Mouse (Mus musculus) hindbrain, embryonic 11.5 days (tissue): ENCODE results near the gene Parvg. TPM values are rescaled to one million over a fixed set of nuclear protein-coding genes. Genes with fewer than 3 reads are reported as not detected.
A peak's percentile ranks its signal among the peaks of the same experiment; 100 is the strongest.

Experiments used
- ATAC-seq: fragments of 200-750 bp; cut with Nextera tagmentation; 2 replicates; pipeline ENCODE4 v1.8.0; 2017; ENCODE audit warnings: mild to moderate bottlenecking, moderate TSS enrichment, moderate library complexity; ENCODE audit not compliant: low FRiP score
- DNase-seq: peaks from one replicate; pipeline ENCODE4 v3.0.0-alpha.2; 2015; ENCODE audit warnings: low spot score
- H3K27ac ChIP-seq: fragments of 300-500 bp; sonication (generic); 2 replicates; pipeline ENCODE4 v1.5.1; 2014; ENCODE audit warnings: mild to moderate bottlenecking, low read depth, low read length
- H3K27me3 ChIP-seq: fragments of 300-500 bp; sonication (generic); 2 replicates; pipeline ENCODE4 v1.6.1; 2014; ENCODE audit warnings: mild to moderate bottlenecking, low read length, moderate library complexity, mixed read lengths; ENCODE audit not compliant: control insufficient read depth, insufficient read depth
- H3K36me3 ChIP-seq: fragments of 300-500 bp; sonication (generic); 2 replicates; pipeline ENCODE4 v1.6.1; 2014; ENCODE audit warnings: mild to moderate bottlenecking, low read length, moderate library complexity, mixed read lengths; ENCODE audit not compliant: control insufficient read depth, insufficient read depth
- H3K4me1 ChIP-seq: fragments of 300-500 bp; sonication (generic); replicated peaks from 2 replicates; pipeline ENCODE4 v1.6.1; 2014; ENCODE audit warnings: low read length, mixed read lengths; ENCODE audit not compliant: control insufficient read depth, insufficient read depth
- H3K4me2 ChIP-seq: fragments of 300-500 bp; sonication (generic); replicated peaks from 2 replicates; pipeline ENCODE4 v1.6.1; 2014; ENCODE audit warnings: mild to moderate bottlenecking, low read depth, low read length
- H3K4me3 ChIP-seq: fragments of 300-500 bp; sonication (generic); 2 replicates; pipeline ENCODE4 v1.5.1; 2014; ENCODE audit warnings: low read depth, low read length
- H3K9ac ChIP-seq: fragments of 300-500 bp; sonication (generic); 2 replicates; pipeline ENCODE4 v1.6.1; 2014; ENCODE audit warnings: low read depth, low read length
- H3K9me3 ChIP-seq: fragments of 300-500 bp; sonication (generic); 2 replicates; pipeline ENCODE4 v1.6.1; 2016; ENCODE audit warnings: low read length; ENCODE audit not compliant: control insufficient read depth
- WGBS: fragments of 180-500 bp; shearing (Covaris S2); extraction: QIAGEN DNeasy Blood & Tissue Kit; methylation state at CpG from one replicate; pipeline ENCODE4 v1.1.7; 2014; 5-methylcytosine and 5-hydroxymethylcytosine counted together
- polyA plus RNA-seq: library from polyadenylated mRNA; unstranded; fragments of >200 nt; fragmentation: Nextera tagmentation; extraction: Ambion mirVana; gene quantifications from 2 replicates; pipeline ENCODE4 v1.2.1, GENCODE M21; 2014

Parvg gene
- polyA plus RNA-seq, 1 experiment from 2014 or later: 0.62 TPM

DNA sequence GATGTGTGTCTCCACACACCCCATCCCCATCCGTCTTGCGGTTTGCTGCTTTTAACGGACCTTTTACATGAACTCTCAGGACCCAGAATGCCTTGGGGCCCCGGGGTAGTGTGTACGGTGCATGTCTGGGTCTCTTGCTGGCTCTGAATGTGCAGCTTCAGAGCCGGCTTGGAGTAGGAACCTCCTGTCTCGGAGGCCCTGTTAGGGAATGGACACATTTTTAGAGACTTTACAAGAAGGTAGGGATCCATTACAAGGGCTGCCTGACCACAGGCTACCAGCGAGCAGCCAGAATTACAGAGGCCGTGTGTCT is 10.3 kb upstream of the Parvg start:
- Histone ChIP-seq H3K36me3 (no peaks in the 10 kb centered on the region), H3K4me1 (peaks cover 18% of the 10 kb centered on the region), H3K9me3 (no peaks in the 10 kb centered on the region), H3K27ac (no peak overlapping the region), H3K4me2 (no peak overlapping the region), H3K9ac (no peak overlapping the region), H3K27me3 (no peaks in the 10 kb centered on the region), H3K4me3 (no peak overlapping the region)
- DNase-seq (peak; percentile 30), ATAC-seq (0 out of 2 replicates have a peak, but pooled peaks have one; percentile 15)
- 27% methylated on average over 9 of the region's 9 CpGs for WGBS

DNA sequence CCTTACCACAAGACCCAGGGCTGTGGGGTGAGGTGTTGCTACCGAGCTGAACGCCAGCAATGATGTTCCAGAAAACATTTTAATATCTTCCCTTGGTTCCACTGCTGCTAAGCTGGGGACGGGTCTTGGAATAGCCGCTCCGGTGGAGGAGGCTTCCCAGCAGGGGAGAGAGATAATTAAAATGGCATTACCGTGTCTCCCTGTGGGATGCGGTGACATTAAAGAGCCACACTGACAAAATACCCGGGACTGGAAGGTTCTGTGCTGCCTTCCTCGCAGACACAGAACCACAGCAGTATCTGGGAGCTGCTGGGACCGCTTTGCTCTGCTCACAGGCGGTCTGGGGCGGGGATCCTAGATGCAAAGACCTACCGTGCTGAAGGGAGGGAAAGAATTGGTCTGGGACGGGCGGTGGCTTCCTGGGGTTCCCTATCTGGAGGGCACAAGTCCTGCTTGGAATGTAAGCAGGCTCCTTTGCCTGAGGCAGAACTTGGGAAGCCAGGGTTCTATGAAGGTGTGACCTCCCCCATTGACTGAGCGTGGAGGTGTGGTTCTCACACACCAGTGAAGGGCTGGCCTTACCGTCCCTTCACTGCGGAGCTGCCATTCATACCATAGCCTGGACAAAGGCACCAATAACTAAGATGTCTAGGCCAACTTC is 9.3 kb upstream of the Parvg start:
- Histone ChIP-seq H3K4me1 (peaks cover 18% of the 10 kb centered on the region), H3K27me3 (no peaks in the 10 kb centered on the region), H3K4me3 (no peak overlapping the region), H3K27ac (peak overlapping the region; percentile 60; the same call in 1 of the 2 replicates), H3K9me3 (no peaks in the 10 kb centered on the region), H3K9ac (no peak overlapping the region), H3K36me3 (no peaks in the 10 kb centered on the region), H3K4me2 (no peak overlapping the region)
- 15% methylated on average over 18 of the region's 18 CpGs for WGBS
- ATAC-seq (no peak), DNase-seq (peak; percentile 28)

DNA sequence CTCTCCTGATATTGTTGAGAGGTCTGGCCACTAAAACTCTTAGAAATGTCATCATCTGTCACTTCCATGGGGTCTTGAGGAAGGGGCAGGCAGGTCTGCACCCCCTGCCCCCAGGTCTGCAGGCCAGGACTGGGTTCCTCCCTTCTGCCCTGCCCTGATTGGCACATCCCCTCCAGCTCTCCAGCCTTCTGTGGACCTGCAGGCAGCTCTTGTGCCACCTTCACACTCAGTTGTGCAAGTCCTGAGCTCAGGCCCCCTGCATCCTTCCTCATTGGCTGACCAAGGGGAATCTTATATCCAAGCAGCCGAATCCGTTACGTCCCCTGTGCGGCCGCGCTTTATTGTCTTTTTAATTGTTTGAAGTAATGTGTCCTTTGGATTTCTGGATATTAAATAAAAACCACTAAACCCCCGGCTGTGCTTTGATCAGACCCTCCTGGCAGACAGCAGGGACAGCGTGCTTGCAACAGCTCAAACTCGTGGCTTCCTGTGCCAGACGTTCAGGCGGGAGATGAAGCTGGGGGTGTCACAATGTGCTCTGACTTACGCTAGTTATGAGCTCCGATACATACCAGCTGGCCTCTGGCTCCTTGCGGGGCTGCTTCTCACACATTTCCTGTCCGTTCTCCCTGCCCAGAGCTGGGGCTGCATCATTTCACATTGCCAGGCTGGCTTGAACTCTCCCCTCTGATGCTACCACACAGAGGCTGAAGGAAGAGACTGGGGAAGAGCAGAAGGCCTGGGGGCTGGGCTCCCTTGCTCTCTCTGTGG is 8.4 kb upstream of the Parvg start:
- no peaks in the 10 kb centered on the region for H3K36me3 ChIP-seq
- DNase-seq (no peak), ATAC-seq (no peak)
- H3K9ac ChIP-seq: no peak overlapping the region
- H3K4me2 ChIP-seq: no peak overlapping the region
- no peaks in the 10 kb centered on the region for H3K27me3 ChIP-seq
- whole genome bisulfite sequencing: 58% methylated on average over 15 of the region's 15 CpGs
- H3K4me1 ChIP-seq: peaks cover 18% of the 10 kb centered on the region
- no peak overlapping the region for H3K27ac ChIP-seq
- H3K9me3 ChIP-seq: no peaks in the 10 kb centered on the region
- no peak overlapping the region for H3K4me3 ChIP-seq

DNA sequence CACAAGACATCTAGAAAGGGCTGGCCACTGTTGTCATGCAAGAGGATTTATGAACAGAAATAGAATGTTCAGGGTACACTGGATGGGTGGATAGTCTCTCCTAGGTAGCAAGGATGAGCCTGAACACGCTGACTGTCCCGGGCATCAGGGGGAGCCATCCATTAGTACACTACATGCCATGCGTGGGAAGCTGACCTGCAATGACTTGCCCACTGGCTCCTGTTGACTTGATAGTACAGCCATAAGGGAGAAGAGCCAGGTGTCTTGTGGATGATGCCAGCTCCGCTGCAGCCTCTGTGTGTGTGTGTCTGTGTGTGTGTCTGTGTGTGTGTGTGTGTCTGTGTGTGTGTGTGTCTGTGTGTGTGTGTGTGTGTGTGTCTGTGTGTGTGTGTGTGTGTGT is 4.4 kb upstream of the Parvg start:
- Histone ChIP-seq H3K9ac (no peak overlapping the region), H3K4me1 (peaks cover 2% of the 10 kb centered on the region), H3K9me3 (no peaks in the 10 kb centered on the region), H3K27me3 (no peaks in the 10 kb centered on the region), H3K4me2 (no peak overlapping the region), H3K27ac (no peak overlapping the region), H3K4me3 (no peak overlapping the region), H3K36me3 (no peaks in the 10 kb centered on the region)
- 97% methylated on average over 4 of the region's 4 CpGs for WGBS
- ATAC-seq (no peak), DNase-seq (no peak)

DNA sequence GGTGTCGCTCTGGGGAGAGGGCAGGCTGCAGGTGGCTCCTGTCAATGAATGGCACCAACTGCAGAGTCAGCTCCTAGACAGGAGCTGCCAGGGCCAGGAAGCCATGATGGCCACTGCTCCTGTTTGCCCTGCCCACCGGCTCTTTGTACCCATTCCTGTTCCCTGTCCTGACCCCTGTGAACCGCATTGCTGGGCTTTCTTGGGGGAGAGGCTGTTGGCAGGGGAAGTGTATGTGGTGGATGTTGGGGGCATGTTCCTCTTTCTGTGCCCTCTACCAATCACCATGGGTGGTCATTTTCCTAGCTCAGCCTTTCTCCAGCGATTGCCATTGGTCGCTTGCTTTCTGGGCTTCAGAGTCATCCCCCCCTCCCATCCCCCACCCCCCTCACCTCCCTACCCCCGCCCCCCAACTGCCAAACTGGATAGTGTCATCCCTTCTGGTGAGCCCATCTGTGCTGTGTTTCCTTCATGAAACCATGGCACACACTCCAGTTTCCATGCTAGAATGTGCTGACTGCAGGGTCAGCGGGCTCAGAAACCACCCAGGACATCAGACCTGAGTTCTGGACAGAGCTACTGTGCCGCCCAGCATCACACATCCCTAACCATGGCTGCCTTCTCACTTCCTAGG is 2.2 kb upstream of the Parvg start:
- 85% methylated on average over 8 of the region's 8 CpGs for WGBS
- H3K4me3 ChIP-seq: no peak overlapping the region
- no peaks in the 10 kb centered on the region for H3K36me3 ChIP-seq
- ATAC-seq (no peak), DNase-seq (no peak)
- H3K9ac ChIP-seq: no peak overlapping the region
- no peaks in the 10 kb centered on the region for H3K9me3 ChIP-seq
- H3K4me1 ChIP-seq: peaks cover 4% of the 10 kb centered on the region; the same call in 1 of the 2 replicates
- H3K27ac ChIP-seq: no peak overlapping the region
- H3K27me3 ChIP-seq: no peaks in the 10 kb centered on the region
- no peak overlapping the region for H3K4me2 ChIP-seq

DNA sequence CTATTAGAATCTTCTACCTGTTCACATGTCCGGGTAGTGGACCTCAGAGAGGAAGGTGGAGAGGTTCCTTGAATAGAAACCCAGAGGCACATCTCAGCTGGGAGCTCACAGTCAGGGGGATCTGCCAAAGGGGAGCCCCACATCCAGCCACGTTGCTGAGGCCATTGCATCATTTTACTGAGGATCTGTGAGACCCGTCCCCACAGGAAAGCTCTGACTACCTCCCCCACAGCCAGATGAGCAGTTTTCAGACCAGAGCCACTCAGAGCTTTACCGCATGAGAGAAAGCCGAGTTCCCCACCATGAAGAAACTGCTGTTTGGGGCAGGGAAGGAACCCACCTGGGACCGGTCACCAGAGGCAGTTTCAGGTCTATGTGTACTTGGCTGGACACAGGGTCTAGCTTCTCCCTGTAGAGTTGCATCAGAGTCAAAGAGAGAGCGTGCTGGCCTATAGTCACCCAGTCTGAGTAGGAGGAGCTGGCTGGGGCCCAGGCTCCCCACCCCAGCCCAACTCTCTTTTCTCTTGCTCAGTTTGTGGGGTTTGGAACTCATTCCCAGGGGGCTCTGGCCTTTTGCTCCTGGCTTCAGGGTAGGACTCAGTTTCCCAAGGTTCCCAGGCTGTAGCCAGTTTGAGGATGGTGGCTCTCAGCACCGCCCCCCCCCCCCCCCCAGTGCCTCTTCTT is 1.2 kb downstream of the Parvg start:
- no peak overlapping the region for H3K9ac ChIP-seq
- DNase-seq (no peak), ATAC-seq (no peak)
- no peak overlapping the region for H3K4me2 ChIP-seq
- no peak overlapping the region for H3K27ac ChIP-seq
- H3K36me3 ChIP-seq: no peaks in the 10 kb centered on the region
- no peak overlapping the region for H3K4me3 ChIP-seq
- no peaks in the 10 kb centered on the region for H3K27me3 ChIP-seq
- H3K4me1 ChIP-seq: peaks cover 4% of the 10 kb centered on the region; the same call in 1 of the 2 replicates
- no peaks in the 10 kb centered on the region for H3K9me3 ChIP-seq
- WGBS: 64% methylated on average over 8 of the region's 8 CpGs

DNA sequence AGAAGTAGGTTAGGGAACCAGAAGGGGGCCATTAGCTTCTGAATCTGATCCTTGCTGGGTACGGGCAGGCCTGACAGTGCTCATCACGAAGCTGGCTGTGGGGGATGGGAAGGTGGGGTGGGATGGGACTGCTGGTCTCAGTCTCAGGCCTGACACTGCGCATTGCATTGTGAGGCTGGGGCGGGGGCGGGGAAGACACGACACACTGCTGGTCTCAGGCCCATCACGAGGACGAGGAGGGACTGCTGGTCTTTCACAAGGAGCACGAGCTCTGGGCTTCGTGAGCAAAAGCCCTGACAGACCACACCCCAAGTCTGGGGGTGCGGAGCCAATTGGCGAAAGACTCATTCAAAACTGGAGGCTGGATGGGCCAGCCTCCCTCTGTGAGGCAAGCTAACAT is 1.9 kb downstream of the Parvg start:
- Histone ChIP-seq H3K4me3 (no peak overlapping the region), H3K27ac (no peak overlapping the region), H3K27me3 (no peaks in the 10 kb centered on the region), H3K4me2 (no peak overlapping the region), H3K4me1 (peaks cover 4% of the 10 kb centered on the region; the same call in 1 of the 2 replicates), H3K9ac (no peak overlapping the region), H3K9me3 (no peaks in the 10 kb centered on the region), H3K36me3 (no peaks in the 10 kb centered on the region)
- ATAC-seq: no peak
- DNase-seq: peak; percentile 25
- 32% methylated on average over 12 of the region's 12 CpGs for WGBS

DNA sequence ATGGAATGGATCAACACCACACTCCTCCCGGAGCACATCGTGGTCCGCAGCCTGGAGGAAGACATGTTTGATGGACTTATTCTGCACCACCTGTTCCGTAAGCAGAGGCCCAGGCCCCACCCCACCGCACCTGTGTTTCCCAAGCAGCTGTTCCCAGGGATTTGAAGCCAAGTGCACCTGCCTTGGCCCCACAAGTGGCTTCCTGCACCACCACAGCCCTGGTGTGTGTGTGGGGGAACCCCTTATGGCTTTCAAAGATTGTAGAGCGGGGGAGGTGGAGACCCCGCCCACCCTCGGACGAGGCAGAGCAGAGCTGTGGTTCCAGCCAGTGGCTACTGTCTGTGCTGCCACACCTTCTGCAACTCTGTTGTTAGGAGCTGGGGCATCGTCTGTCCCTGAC is 5.0 kb downstream of the Parvg start:
- H3K9me3 ChIP-seq: no peaks in the 10 kb centered on the region
- H3K4me3 ChIP-seq: no peak overlapping the region
- ATAC-seq: no peak
- no peak overlapping the region for H3K27ac ChIP-seq
- no peak overlapping the region for H3K4me2 ChIP-seq
- H3K9ac ChIP-seq: no peak overlapping the region
- H3K4me1 ChIP-seq: peaks cover 4% of the 10 kb centered on the region; the same call in 1 of the 2 replicates
- no peak for DNase-seq
- WGBS: 83% methylated on average over 10 of the region's 10 CpGs
- H3K36me3 ChIP-seq: no peaks in the 10 kb centered on the region
- H3K27me3 ChIP-seq: no peaks in the 10 kb centered on the region
